Mouse (Mus musculus) embryonic fibroblast, embryonic 13.5 days (primary cell): Measurements from ENCODE around the gene Wdfy3. TPM values are rescaled to one million over a fixed set of nuclear protein-coding genes. Genes with fewer than 3 reads are reported as not detected.

ENCODE experiments used
- H3K27ac ChIP-seq: 2 replicates; pipeline ENCODE4 v1.5.1; 2012; ENCODE audit warnings: low read length, control low read depth, inconsistent platforms; ENCODE audit not compliant: insufficient read depth
- H3K4me1 ChIP-seq: 2 replicates; pipeline ENCODE4 v1.6.1; 2011; ENCODE audit warnings: low read length; ENCODE audit not compliant: control insufficient read depth, insufficient read depth
- H3K4me3 ChIP-seq: 2 replicates; pipeline ENCODE4 v1.5.1; 2011; ENCODE audit warnings: mild to moderate bottlenecking, control low read depth, low read length; ENCODE audit not compliant: insufficient read depth
- CTCF ChIP-seq: IDR thresholded peaks from 2 replicates; pipeline ENCODE4 v1.5.1; 2011; ENCODE audit warnings: mild to moderate bottlenecking, control low read depth, low read length, moderate library complexity, borderline replicate concordance; ENCODE audit not compliant: insufficient read depth
- POLR2A ChIP-seq: IDR thresholded peaks from 2 replicates; pipeline ENCODE4 v1.6.1; 2011; ENCODE audit warnings: low read depth, mild to moderate bottlenecking, control low read depth, low read length, moderate library complexity
- polyA plus RNA-seq: library from polyadenylated mRNA; stranded (reverse); fragments of >200 nt; gene quantifications from 2 replicates; pipeline ENCODE4 v1.2.4, GENCODE M21; 2011; ENCODE audit warnings: low read depth; ENCODE audit not compliant: missing spikeins, insufficient read length

Gene Wdfy3
- polyA plus RNA-seq, 1 experiment = 38.5 TPM

DNA sequence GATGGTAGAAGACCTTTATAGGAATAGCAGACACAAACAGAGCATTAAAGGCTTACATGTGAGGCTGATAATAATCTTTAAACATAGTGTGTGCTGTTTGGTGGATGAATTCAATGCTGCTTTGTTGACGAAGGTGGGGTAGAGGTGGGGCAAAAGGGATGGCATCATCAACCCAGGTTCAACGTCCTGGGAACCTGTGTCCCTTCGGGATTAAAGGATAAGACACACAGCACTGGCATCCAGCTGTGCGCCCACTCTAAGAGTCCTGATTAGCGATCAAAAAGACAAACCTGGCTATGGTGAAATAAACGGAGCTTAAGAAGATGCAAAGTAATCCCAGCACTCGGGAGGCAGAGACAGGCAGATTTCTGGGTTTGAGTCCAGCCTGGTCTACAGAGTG, 61.0 kb downstream of the Wdfy3 start:
- Histone ChIP-seq H3K27ac (no peak overlapping the region), H3K4me1 (no peaks in the 10 kb centered on the region; the same call in 1 of the 2 replicates), H3K4me3 (no peak overlapping the region)
- TF ChIP-seq CTCF = no peak
- no peak for TF ChIP-seq POLR2A

DNA sequence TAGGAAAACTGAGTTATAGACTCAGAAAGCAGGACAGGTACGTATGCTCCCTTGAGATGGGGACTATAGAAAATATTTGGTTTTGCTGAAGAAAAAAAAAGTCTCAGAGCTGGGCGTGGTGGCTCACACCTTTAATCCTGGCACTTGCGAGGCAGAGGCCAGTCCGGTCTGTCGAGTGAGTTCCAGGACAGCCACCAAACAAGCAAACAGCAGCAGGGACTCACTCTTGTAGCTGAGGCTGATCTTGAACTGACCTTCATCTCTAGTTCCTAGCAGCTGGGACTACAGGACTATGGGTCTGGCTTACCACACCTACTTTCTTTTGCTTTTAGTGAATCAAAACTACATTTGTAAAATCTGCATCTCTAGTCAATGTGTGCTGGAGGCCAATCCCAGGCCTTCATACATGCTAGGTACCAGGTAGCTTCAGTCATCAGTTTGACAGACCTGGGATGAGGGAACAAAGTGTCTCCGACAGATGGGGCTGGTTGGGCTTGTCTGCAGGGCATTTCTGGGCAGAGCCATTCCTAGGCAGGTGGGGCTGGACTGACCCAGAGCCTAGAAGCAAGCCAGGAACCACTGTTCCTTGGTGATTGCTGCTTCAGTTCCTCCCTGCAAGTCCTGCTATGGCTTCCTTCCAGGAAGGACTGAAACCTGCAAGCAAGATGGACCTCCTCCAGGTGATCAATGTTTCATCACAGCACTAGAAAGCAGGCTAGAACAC, 63.3 kb downstream of the Wdfy3 start:
- TF ChIP-seq CTCF = no peak
- no peak for TF ChIP-seq POLR2A
- Histone ChIP-seq H3K4me1 (peaks cover 2% of the 10 kb centered on the region; the same call in 1 of the 2 replicates), H3K4me3 (no peak overlapping the region), H3K27ac (no peak overlapping the region)

DNA sequence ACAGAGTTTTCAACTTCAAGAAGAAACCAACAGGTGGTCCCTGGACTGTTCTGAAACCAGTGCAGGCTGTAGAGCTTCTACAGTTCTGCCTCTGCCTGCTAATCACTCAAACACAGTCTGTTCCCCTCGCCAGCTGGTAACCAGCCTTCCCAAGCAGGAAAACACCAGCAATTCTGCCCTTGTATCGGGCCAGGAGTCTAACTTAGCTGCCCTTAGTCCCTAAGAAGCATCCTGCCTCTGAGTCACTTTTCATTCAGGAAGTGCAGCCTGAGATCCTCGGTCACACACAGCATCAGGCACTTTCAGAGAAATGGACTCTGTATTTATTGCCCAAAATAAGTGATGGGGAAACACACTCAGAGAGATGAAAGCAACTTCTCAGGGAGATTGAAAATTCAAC, 66.3 kb downstream of the Wdfy3 start:
- Histone ChIP-seq H3K4me3 (no peak overlapping the region), H3K4me1 (peaks cover 2% of the 10 kb centered on the region; the same call in 1 of the 2 replicates), H3K27ac (no peak overlapping the region)
- TF ChIP-seq CTCF (no peak), POLR2A (no peak)

DNA sequence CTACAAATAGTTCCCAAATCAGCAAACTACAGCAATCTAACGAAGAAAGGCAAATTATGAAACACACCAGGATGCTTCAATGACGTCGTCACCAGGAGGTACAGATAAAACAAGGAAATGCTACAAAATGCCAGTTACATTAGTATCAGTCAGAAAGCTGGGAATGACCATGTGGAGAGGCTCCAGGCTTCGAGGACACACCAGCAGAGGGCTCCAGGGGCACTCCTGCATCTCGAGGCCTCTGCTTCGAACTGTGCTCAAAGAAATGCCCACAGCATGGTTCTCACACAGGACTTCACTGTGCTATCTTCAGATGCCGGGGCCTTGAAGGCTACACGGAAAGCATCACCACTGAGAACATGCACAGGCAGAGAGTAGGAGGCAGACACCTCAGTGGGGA, 68.7 kb downstream of the Wdfy3 start:
- Histone ChIP-seq H3K4me3 (no peak overlapping the region), H3K4me1 (peaks cover 2% of the 10 kb centered on the region; the same call in 1 of the 2 replicates), H3K27ac (no peak overlapping the region)
- TF ChIP-seq POLR2A (no peak), CTCF (no peak)

DNA sequence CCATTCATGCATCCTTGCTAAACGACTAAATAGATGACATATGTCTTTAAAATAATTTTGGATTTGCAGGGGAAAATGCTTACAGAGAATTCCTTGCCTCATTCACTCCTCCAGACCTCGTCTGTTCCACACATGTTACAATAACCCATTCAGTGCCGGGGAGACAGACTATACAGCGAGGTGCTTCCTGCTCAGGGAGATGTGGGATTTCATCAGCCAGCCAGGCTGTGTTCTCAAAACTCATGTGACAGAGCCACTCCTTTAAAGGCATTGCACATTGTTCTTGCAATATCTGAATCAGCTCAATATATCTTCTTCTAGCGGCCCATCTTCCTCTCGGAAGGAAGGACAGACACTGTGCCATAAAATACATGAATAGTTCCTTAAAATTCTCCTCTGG, 70.8 kb downstream of the Wdfy3 start:
- H3K4me3 ChIP-seq = no peak overlapping the region
- H3K4me1 ChIP-seq = peaks cover 2% of the 10 kb centered on the region; the same call in 1 of the 2 replicates
- H3K27ac ChIP-seq = peak overlapping the region; percentile 86
- TF ChIP-seq POLR2A = no peak
- TF ChIP-seq CTCF = no peak

DNA sequence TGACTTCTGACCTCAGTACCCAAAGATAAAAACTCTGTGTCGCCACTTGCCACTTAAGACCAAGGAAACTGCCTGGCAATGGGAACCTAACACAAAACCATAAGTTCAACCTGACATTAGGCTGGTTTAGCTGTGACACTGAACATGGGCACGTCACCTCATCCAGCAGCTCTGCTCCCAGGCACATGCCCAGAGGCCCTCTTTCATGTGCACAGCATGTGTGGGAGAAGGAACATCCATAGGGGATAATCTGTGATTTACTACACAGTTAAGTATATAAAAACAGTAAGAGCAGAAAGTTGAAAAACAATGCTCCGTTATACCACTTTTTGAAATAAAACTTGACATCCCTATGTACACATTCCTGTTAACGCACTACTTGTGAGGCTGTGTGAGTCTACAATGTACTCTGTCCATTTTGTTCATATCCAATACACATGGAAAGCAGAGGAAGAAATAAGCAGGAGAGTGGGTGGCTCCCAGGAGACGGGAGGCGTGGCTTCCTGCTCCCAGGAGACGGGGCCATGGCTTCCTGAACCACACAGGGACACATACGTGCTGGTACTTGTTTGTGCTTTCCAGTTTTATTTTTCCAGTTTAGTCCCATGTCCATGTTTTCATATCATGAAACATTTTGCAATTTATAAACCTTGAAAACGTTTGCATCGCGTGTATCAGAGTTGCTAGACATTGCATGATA, 73.5 kb downstream of the Wdfy3 start:
- H3K4me3 ChIP-seq = no peak overlapping the region
- no peak overlapping the region for H3K27ac ChIP-seq
- H3K4me1 ChIP-seq = no peaks in the 10 kb centered on the region
- TF ChIP-seq POLR2A = no peak
- TF ChIP-seq CTCF = no peak

DNA sequence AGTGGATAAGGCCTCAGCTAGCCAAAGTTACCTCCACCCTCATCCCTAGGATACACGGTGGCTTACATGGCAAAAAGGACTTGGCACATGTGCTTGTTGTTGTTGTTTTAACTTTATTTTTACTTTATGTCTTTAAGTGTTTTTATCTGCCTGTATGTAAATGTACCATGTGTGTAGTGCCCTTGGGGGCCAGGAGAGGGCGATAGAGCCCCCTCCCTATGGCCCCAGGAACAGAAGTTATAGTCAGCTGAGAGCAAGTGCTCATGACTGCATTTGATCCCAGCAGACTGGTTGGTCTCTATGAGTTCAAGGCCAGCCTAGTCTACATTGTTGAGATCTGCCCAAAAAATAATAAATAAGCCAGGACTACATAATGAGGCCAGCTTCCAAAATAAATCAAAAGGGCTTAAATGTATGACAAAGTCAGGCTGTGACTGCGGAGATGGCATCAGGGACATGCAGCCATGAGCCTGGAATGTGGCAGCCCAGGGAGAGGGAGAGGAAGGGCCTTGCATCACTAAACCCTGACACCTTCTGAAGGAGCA, 74.2 kb downstream of the Wdfy3 start:
- TF ChIP-seq CTCF (no peak), POLR2A (no peak)
- H3K27ac ChIP-seq = no peak overlapping the region
- H3K4me3 ChIP-seq = no peak overlapping the region
- H3K4me1 ChIP-seq = no peaks in the 10 kb centered on the region

DNA sequence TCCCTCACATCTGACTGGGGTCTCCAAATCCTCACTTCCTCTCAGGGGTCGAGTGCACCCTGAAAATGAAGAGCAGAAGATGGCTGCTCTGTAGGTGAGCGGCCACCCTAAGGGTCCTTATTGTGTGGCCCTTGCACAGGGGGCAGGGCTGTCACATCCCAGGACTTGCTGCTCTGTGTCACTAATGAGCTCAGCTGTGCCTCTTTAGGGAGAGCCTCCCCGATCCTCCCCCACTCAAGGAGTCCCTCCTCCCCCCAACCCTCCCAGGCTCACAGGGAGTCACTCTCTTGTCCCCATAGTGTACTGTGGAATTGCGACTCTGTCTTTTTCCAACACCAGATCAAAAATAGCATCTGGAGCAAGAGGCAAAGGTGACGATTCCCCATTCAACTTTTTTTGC, 75.7 kb downstream of the Wdfy3 start:
- Histone ChIP-seq H3K27ac (no peak overlapping the region), H3K4me1 (no peaks in the 10 kb centered on the region), H3K4me3 (no peak overlapping the region)
- no peak for TF ChIP-seq CTCF
- TF ChIP-seq POLR2A = no peak

DNA sequence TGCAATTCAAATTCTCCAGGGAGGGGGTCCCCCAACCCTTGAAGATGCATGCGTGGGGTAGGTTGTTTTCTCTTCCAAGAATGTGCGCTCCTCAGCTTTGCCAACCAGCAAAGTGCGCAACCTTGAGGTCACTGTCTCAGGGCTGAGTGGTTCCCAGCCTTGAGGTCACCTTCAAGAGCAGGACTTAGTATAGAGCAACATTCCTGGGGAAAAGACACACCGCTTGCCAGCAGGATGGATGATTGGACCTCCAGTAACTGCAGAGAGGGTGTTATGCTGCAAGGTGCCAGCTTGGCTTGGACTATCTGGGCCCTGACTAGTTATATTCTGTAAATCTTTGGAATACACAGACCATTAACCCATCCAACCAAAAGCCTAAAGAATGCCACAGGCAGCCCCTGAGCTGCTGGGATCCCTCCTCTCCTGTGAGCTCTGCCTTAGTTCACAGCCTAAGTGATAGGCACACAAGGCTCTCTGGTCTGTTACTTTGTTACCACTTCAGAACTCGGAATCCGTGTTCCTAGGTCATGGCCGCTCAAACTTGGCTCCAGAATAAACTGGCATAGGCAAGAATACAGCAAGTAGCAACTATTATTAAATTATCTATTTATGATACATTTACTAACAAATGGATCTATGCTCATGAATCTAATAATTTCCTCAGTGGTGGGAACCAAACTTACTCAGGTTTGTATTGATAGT, 76.6 kb downstream of the Wdfy3 start:
- Histone ChIP-seq H3K4me1 (no peaks in the 10 kb centered on the region), H3K27ac (no peak overlapping the region), H3K4me3 (no peak overlapping the region)
- TF ChIP-seq POLR2A (no peak), CTCF (no peak)

DNA sequence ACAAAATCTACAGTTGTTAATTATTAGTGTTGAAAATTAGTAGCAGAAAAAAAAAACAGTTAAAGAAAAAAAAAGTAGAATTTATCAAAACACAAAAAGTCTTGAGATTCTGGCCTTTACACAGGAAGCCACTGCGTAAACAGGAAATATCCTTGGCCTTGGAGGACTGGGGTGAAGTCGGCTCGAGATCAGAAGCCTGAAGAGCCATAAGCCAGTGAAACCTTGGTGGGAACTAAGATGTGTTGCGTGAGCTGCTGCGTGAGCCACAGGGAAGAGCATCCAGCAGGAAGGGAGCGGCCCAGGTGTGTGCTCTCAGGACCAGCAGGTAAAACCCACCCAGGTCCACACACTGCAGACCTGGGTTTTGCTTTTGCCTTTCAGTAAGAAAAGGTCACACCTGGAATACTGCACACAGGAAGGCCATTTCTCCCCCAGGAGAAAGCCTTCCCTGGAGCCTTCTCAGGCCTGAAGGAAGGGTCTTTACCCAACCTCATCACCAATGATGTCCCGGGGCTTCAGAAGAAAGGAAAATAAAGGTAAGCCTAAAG, 79.3 kb downstream of the Wdfy3 start:
- Histone ChIP-seq H3K27ac (no peak overlapping the region), H3K4me1 (no peaks in the 10 kb centered on the region), H3K4me3 (no peak overlapping the region)
- TF ChIP-seq CTCF (no peak), POLR2A (no peak)
